Mouse (Mus musculus) kidney, adult 2 months (tissue): ENCODE measurements around the gene Tbx4.

Experiments used
- CTCF ChIP-seq: fragments of 200-500 bp; conservative IDR thresholded peaks from 2 replicates; pipeline ENCODE4 v1.5.1; 2011; ENCODE audit warnings: low read depth, mild to moderate bottlenecking, control low read depth, low read length, moderate library complexity, mixed read lengths; ENCODE audit not compliant: insufficient read depth, insufficient read length
- POLR2A ChIP-seq: fragments of 200-500 bp; IDR thresholded peaks from one replicate; pipeline ENCODE4 v1.6.1; 2011; ENCODE audit warnings: low read depth, low read length, control low read depth

DNA sequence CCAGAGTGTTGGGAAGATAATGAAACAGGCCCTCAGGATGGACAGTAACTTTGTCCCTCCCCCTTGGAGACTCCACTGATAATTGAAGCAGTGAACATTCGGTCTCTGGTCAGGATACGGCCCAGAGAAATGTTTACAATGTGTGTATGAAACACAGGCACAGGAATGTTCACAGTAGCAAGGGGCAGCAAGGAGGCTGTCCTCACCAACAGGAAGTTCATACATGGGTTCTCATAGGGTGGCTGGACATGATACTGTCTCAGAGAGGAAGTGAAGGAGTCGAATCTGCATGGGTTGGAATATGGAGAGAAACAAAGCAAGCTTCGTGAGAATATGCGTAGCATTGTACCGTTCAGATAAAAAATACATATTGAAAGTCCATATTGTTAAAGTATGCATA lies 74.1 kb downstream of the Tbx4 start:
- TF ChIP-seq POLR2A (no peak), CTCF (no peak)
